Mouse (Mus musculus): ENCODE measurements around the gene Sparc.
"Not testable (repeated sequence)": the region's sequence is repeated elsewhere in the genome, so short reads cannot be mapped to it uniquely, and the experiment has no call there.

Sparc gene

GRCm38 (mm10) chr11:55432981-55433380 lies 10.0 kb upstream of the Sparc start:
- DNase-seq: no peak

- DNase-seq: no peak
Observed at GRCm38 (mm10) chr11:55429973-55430372, 7.0 kb upstream of the Sparc start.

- DNase-seq: peak; percentile 86
Observed at GRCm38 (mm10) chr11:55428186-55429012, 5.4 kb upstream of the Sparc start.

GRCm38 (mm10) chr11:55424746-55425360 lies 1.9 kb upstream of the Sparc start:
- no peak for DNase-seq

- peak; percentile 95 for DNase-seq
Observed at GRCm38 (mm10) chr11:55423756-55424155, 773 bp upstream of the Sparc start.

GRCm38 (mm10) chr11:55419678-55420307 lies 3.2 kb downstream of the Sparc start:
- peak; percentile 81 for DNase-seq

- DNase-seq: no peak
Observed at GRCm38 (mm10) chr11:55419296-55419677, 3.7 kb downstream of the Sparc start.

- no peak for DNase-seq
Observed at GRCm38 (mm10) chr11:55418704-55419061, 4.3 kb downstream of the Sparc start.

- peak; percentile 82 for DNase-seq
Observed at GRCm38 (mm10) chr11:55417898-55418703, 4.9 kb downstream of the Sparc start.

- DNase-seq: no peak
Observed at GRCm38 (mm10) chr11:55416609-55417265, 6.2 kb downstream of the Sparc start.

- DNase-seq: not testable (repeated sequence)
Observed at GRCm38 (mm10) chr11:55415731-55416130, 7.3 kb downstream of the Sparc start.

GRCm38 (mm10) chr11:55415036-55415704 lies 7.8 kb downstream of the Sparc start:
- no peak for DNase-seq

GRCm38 (mm10) chr11:55414314-55414713 lies 8.7 kb downstream of the Sparc start:
- no peak for DNase-seq

- DNase-seq: no peak
Observed at GRCm38 (mm10) chr11:55413416-55413796, 9.6 kb downstream of the Sparc start.

- no peak for DNase-seq
Observed at GRCm38 (mm10) chr11:55412680-55413415, 10.1 kb downstream of the Sparc start.

- DNase-seq: no peak
Observed at GRCm38 (mm10) chr11:55412034-55412433, 10.9 kb downstream of the Sparc start.

GRCm38 (mm10) chr11:55410502-55410901 lies 12.5 kb downstream of the Sparc start:
- no peak for DNase-seq

GRCm38 (mm10) chr11:55410005-55410404 lies 13.0 kb downstream of the Sparc start:
- no peak for DNase-seq

GRCm38 (mm10) chr11:55407133-55407532 lies 15.8 kb downstream of the Sparc start:
- no peak for DNase-seq

- DNase-seq: no peak
Observed at GRCm38 (mm10) chr11:55405601-55406469, 17.1 kb downstream of the Sparc start.
